Mouse (Mus musculus) ZHBTc4 (cell line): ENCODE data around the gene Jhy.

ENCODE experiments used
- DNase-seq: peaks from one replicate; pipeline ENCODE4 v3.0.0-alpha.2; 2011; ENCODE audit warnings: low read depth, low spot score

The Jhy gene

GRCm38 (mm10) chr9:40858461-40859160 lies 105.3 kb downstream of the Jhy start:
- DNase-seq: no peak

DNA sequence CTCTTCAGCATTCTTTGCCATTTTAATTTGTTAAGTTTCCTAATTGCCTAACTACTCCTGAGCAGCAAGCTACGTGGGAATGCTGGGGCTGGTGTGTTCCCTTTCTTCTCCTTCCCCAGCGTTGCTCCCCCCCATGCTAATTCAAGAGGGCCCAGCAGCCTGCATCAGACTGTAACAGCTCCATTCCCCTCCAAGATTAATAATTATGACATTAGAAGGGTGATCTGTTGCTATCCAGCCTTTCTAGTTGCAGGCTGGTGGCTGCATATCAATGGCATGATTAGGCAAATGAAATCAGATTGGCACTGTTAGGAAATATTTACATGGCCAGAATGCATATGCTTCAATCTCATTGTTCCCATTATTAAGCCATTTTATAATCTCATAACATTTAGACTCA lies 112.4 kb downstream of the Jhy start:
- DNase-seq: no peak
